Mouse (Mus musculus) liver, postnatal 0 days (tissue): Measurements from ENCODE around the gene Galntl5.

Experiments used
- CTCF ChIP-seq: sonication (generic); IDR thresholded peaks from 2 replicates; pipeline ENCODE4 v1.5.1; 2016; ENCODE audit warnings: antibody characterized with exemption, low read depth
- EP300 ChIP-seq: IDR thresholded peaks from 2 replicates; pipeline ENCODE4 v1.6.1; 2016; ENCODE audit warnings: antibody characterized with exemption, low read depth, mild to moderate bottlenecking

GRCm38 (mm10) chr5:25164341-25164740 lies 16.9 kb upstream of the Galntl5 start:
- TF ChIP-seq EP300, result no peak
- no peak for TF ChIP-seq CTCF
